Mouse (Mus musculus): ENCODE measurements around the gene Hsd3b7. TPM values are rescaled to one million over a fixed set of nuclear protein-coding genes. Genes with fewer than 3 reads are reported as not detected.
A peak's percentile ranks its signal among the peaks of the same experiment; 100 is the strongest.

Gene Hsd3b7
- polyA plus RNA-seq, 1 experiment from 2014 or later = 55.9 TPM

- peaks cover 18% of the 10 kb centered on the region for H3K36me3 ChIP-seq (replicated peaks)
- H3K9ac ChIP-seq = peak overlapping the region; percentile 78
- WGBS (ENCODE audit: insufficient replicate concordance) = under 1% methylated on average over 46 of the region's 46 CpGs
- no peaks in the 10 kb centered on the region for H3K27me3 ChIP-seq
- peak overlapping the region; percentile 92 for H3K27ac ChIP-seq (replicated peaks)
- peak overlapping the region; percentile 100 for H3K4me2 ChIP-seq
- no peaks in the 10 kb centered on the region for H3K9me3 ChIP-seq (replicated peaks)
- ATAC-seq (ENCODE audit: insufficient read depth) = peak; percentile 86
- H3K4me3 ChIP-seq (replicated peaks) = peak overlapping the region; percentile 79
- H3K4me1 ChIP-seq (replicated peaks) = peaks cover 30% of the 10 kb centered on the region
Measured at GRCm38 (mm10) chr7:127841340-127842000, 41.1 kb downstream of the Hsd3b7 start.

GRCm38 (mm10) chr7:127842001-127842718 is 41.8 kb downstream of the Hsd3b7 start:
- H3K36me3 ChIP-seq (replicated peaks) = peaks cover 25% of the 10 kb centered on the region
- peak overlapping the region; percentile 100 for H3K4me2 ChIP-seq
- H3K9ac ChIP-seq = peak overlapping the region; percentile 78
- H3K4me1 ChIP-seq (replicated peaks) = peaks cover 30% of the 10 kb centered on the region
- peak overlapping the region; percentile 79 for H3K4me3 ChIP-seq (replicated peaks)
- no peaks in the 10 kb centered on the region for H3K27me3 ChIP-seq
- H3K27ac ChIP-seq (replicated peaks) = peak overlapping the region; percentile 92
- no peaks in the 10 kb centered on the region for H3K9me3 ChIP-seq (replicated peaks)
- peak; percentile 59 for ATAC-seq (ENCODE audit: insufficient read depth)
- under 1% methylated on average over 40 of the region's 40 CpGs for whole genome bisulfite sequencing (ENCODE audit: insufficient replicate concordance)

GRCm38 (mm10) chr7:127849973-127850875 is 49.8 kb downstream of the Hsd3b7 start:
- 31% methylated on average over 6 of the region's 6 CpGs for WGBS (ENCODE audit: insufficient replicate concordance)
- H3K9ac ChIP-seq = no peak overlapping the region
- H3K4me1 ChIP-seq (replicated peaks) = peaks cover 10% of the 10 kb centered on the region
- no peaks in the 10 kb centered on the region for H3K27me3 ChIP-seq
- H3K36me3 ChIP-seq (replicated peaks) = peaks cover 14% of the 10 kb centered on the region; the same call in 1 of the 2 replicates
- no peak overlapping the region for H3K4me3 ChIP-seq (replicated peaks)
- 0 out of 2 replicates have a peak overlapping the region, but pooled peaks have one; percentile 29 for H3K27ac ChIP-seq (replicated peaks)
- ATAC-seq (ENCODE audit: insufficient read depth) = peak; percentile 51
- no peak overlapping the region for H3K4me2 ChIP-seq
- H3K9me3 ChIP-seq (replicated peaks) = no peaks in the 10 kb centered on the region

- Histone ChIP-seq H3K9me3 (replicated peaks) (no peaks in the 10 kb centered on the region), H3K27me3 (no peaks in the 10 kb centered on the region), H3K4me3 (replicated peaks) (no peak overlapping the region), H3K27ac (replicated peaks) (no peak overlapping the region), H3K4me1 (replicated peaks) (peaks cover 10% of the 10 kb centered on the region), H3K4me2 (no peak overlapping the region), H3K9ac (no peak overlapping the region), H3K36me3 (replicated peaks) (peaks cover 14% of the 10 kb centered on the region; the same call in 1 of the 2 replicates)
- WGBS (ENCODE audit: insufficient replicate concordance) = 54% methylated on average over 5 of the region's 5 CpGs
- ATAC-seq (ENCODE audit: insufficient read depth) = no peak
Measured at GRCm38 (mm10) chr7:127850906-127851305, 50.5 kb downstream of the Hsd3b7 start.

Other genes with a start within 250 kb of the Hsd3b7 start
- gene Tmem265, start 239.2 kb upstream of the Hsd3b7 start, polyA plus RNA-seq (2015; fragmentation: Nextera tagmentation; extraction: Ambion mirVana) = 2.6 and 2.7 TPM in 2 replicates
- gene Phkg2, start 227.3 kb upstream of the Hsd3b7 start, polyA plus RNA-seq (2015; fragmentation: Nextera tagmentation; extraction: Ambion mirVana) = 20.0 and 24.6 TPM in 2 replicates
- 6.4 and 8.3 TPM in 2 replicates for gene Ccdc189, start 212.0 kb upstream of the Hsd3b7 start, polyA plus RNA-seq (2015; fragmentation: Nextera tagmentation; extraction: Ambion mirVana)
- gene Rnf40, start 211.8 kb upstream of the Hsd3b7 start, polyA plus RNA-seq (2015; fragmentation: Nextera tagmentation; extraction: Ambion mirVana) = 18.3 and 19.5 TPM in 2 replicates
- 1.2 and 1.6 TPM in 2 replicates for gene Zfp629, start 184.8 kb upstream of the Hsd3b7 start, polyA plus RNA-seq (2015; fragmentation: Nextera tagmentation; extraction: Ambion mirVana)
- 22.9 and 23.7 TPM in 2 replicates for gene Bcl7c, start 91.7 kb upstream of the Hsd3b7 start, polyA plus RNA-seq (2015; fragmentation: Nextera tagmentation; extraction: Ambion mirVana)
- gene Ctf1, start 87.9 kb upstream of the Hsd3b7 start, polyA plus RNA-seq (2015; fragmentation: Nextera tagmentation; extraction: Ambion mirVana) = 2.7 and 2.8 TPM in 2 replicates
- gene Ctf2, start 68.4 kb upstream of the Hsd3b7 start, polyA plus RNA-seq (2015; fragmentation: Nextera tagmentation; extraction: Ambion mirVana) = 0.06 and 0.10 TPM in 2 replicates
- gene Fbxl19, start 56.1 kb upstream of the Hsd3b7 start, polyA plus RNA-seq (2015; fragmentation: Nextera tagmentation; extraction: Ambion mirVana) = 2.8 and 2.9 TPM in 2 replicates
- gene Orai3, start 30.8 kb upstream of the Hsd3b7 start, polyA plus RNA-seq (2015; fragmentation: Nextera tagmentation; extraction: Ambion mirVana) = 11.0 and 13.1 TPM in 2 replicates
- 9.2 and 9.3 TPM in 2 replicates for gene Setd1a, start 23.9 kb upstream of the Hsd3b7 start, polyA plus RNA-seq (2015; fragmentation: Nextera tagmentation; extraction: Ambion mirVana)
- not detected in 2 replicates for gene Gm49388, start 15.0 kb upstream of the Hsd3b7 start, polyA plus RNA-seq (2015; fragmentation: Nextera tagmentation; extraction: Ambion mirVana)
- gene Stx4a, start 23.7 kb downstream of the Hsd3b7 start, polyA plus RNA-seq (2015; fragmentation: Nextera tagmentation; extraction: Ambion mirVana) = 14.6 and 14.9 TPM in 2 replicates
- gene Stx1b, start 23.9 kb downstream of the Hsd3b7 start, polyA plus RNA-seq (2015; fragmentation: Nextera tagmentation; extraction: Ambion mirVana) = 0.43 and 0.44 TPM in 2 replicates
- gene Zfp646, start 75.6 kb downstream of the Hsd3b7 start, polyA plus RNA-seq (2015; fragmentation: Nextera tagmentation; extraction: Ambion mirVana) = 3.8 and 5.0 TPM in 2 replicates
- 5.7 and 6.8 TPM in 2 replicates for gene Zfp668, start 76.2 kb downstream of the Hsd3b7 start, polyA plus RNA-seq (2015; fragmentation: Nextera tagmentation; extraction: Ambion mirVana)
- gene Prss53, start 90.4 kb downstream of the Hsd3b7 start, polyA plus RNA-seq (2015; fragmentation: Nextera tagmentation; extraction: Ambion mirVana) = 0.21 and 0.46 TPM in 2 replicates
- gene Gm21974, start 94.8 kb downstream of the Hsd3b7 start, polyA plus RNA-seq (2015; fragmentation: Nextera tagmentation; extraction: Ambion mirVana) = not detected in 2 replicates
- 122 and 141 TPM in 2 replicates for gene Vkorc1, start 95.0 kb downstream of the Hsd3b7 start, polyA plus RNA-seq (2015; fragmentation: Nextera tagmentation; extraction: Ambion mirVana)
- 51.5 and 59.2 TPM in 2 replicates for gene Bckdk, start 103.5 kb downstream of the Hsd3b7 start, polyA plus RNA-seq (2015; fragmentation: Nextera tagmentation; extraction: Ambion mirVana)
- 15.0 TPM in 2 replicates for gene Kat8, start 111.9 kb downstream of the Hsd3b7 start, polyA plus RNA-seq (2015; fragmentation: Nextera tagmentation; extraction: Ambion mirVana)
- gene Prss8, start 129.5 kb downstream of the Hsd3b7 start, polyA plus RNA-seq (2015; fragmentation: Nextera tagmentation; extraction: Ambion mirVana) = 13.9 and 17.4 TPM in 2 replicates
- gene Prss36, start 146.1 kb downstream of the Hsd3b7 start, polyA plus RNA-seq (2015; fragmentation: Nextera tagmentation; extraction: Ambion mirVana) = 2.7 and 3.3 TPM in 2 replicates
- gene Fus, start 166.9 kb downstream of the Hsd3b7 start, polyA plus RNA-seq (2015; fragmentation: Nextera tagmentation; extraction: Ambion mirVana) = 120 and 123 TPM in 2 replicates
- 24.9 and 29.1 TPM in 2 replicates for gene Pycard, start 193.3 kb downstream of the Hsd3b7 start, polyA plus RNA-seq (2015; fragmentation: Nextera tagmentation; extraction: Ambion mirVana)
- gene Trim72, start 203.3 kb downstream of the Hsd3b7 start, polyA plus RNA-seq (2015; fragmentation: Nextera tagmentation; extraction: Ambion mirVana) = 0.25 and 0.38 TPM in 2 replicates

Measured in liver, embryonic 15.5 days (tissue).